Mouse (Mus musculus): Measurements from ENCODE around the gene Sell.

DNA sequence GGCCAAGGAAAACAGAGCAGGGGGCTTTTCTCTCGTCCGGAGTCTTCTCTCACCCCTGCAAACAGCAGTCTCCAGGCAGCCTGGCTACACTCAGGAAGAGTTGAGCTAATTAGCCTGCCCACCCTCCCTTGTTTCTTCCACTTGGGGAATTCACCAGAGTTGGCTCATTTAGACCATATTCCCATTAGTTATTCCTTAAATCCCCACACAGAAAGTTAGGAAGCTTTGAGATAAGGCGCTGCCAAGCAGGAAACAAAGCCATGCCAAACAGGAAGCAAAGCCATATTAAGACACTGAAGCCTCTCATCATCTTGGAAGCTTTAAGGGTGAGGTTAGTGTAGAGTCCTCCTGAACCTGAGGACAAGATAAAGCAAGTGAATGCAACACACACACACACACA, 18.2 kb upstream of the Sell start:
- TF ChIP-seq CTCF (IDR thresholded peaks at IDR 0.05) (no peak), EP300 (IDR thresholded peaks at IDR 0.05) (peak; percentile 54)
